Mouse (Mus musculus) stomach, embryonic 16.5 days (tissue): ENCODE data around the gene C9. TPM values are rescaled to one million over a fixed set of nuclear protein-coding genes. Genes with fewer than 3 reads are reported as not detected.

Experiments
- ATAC-seq: fragments of 200-750 bp; cut with Nextera tagmentation; 2 replicates; pipeline ENCODE4 v1.8.0; 2017; ENCODE audit warnings: moderate number of reproducible peaks, moderate TSS enrichment; ENCODE audit not compliant: insufficient read depth, low FRiP score
- H3K27ac ChIP-seq: fragments of 300-500 bp; sonication (generic); 2 replicates; pipeline ENCODE4 v1.5.1; 2014; ENCODE audit warnings: low read length
- H3K27me3 ChIP-seq: fragments of 300-500 bp; sonication (generic); 2 replicates; pipeline ENCODE4 v1.6.1; 2014; ENCODE audit warnings: low read length, control low read depth, mixed read lengths; ENCODE audit not compliant: control insufficient read depth, insufficient read depth
- H3K36me3 ChIP-seq: fragments of 300-500 bp; sonication (generic); 2 replicates; pipeline ENCODE4 v1.6.1; 2014; ENCODE audit warnings: low read length; ENCODE audit not compliant: control insufficient read depth, insufficient read depth
- H3K4me1 ChIP-seq: fragments of 300-500 bp; sonication (generic); 2 replicates; pipeline ENCODE4 v1.6.1; 2014; ENCODE audit warnings: low read length, control low read depth, mixed read lengths; ENCODE audit not compliant: control insufficient read depth, insufficient read depth
- H3K4me2 ChIP-seq: fragments of 300-500 bp; sonication (generic); 2 replicates; pipeline ENCODE4 v1.6.1; 2014; ENCODE audit warnings: low read depth, low read length, mixed read lengths
- H3K4me3 ChIP-seq: fragments of 300-500 bp; sonication (generic); replicated peaks from 2 replicates; pipeline ENCODE4 v1.5.1; 2014; ENCODE audit warnings: mild to moderate bottlenecking, low read length
- H3K9ac ChIP-seq: fragments of 300-500 bp; sonication (generic); 2 replicates; pipeline ENCODE4 v1.6.1; 2014; ENCODE audit warnings: low read length
- H3K9me3 ChIP-seq: fragments of 300-500 bp; sonication (generic); replicated peaks from 2 replicates; pipeline ENCODE4 v1.6.1; 2016; ENCODE audit warnings: low read length, control low read depth; ENCODE audit not compliant: control insufficient read depth
- WGBS: fragments of 180-500 bp; shearing (Covaris S2); extraction: QIAGEN DNeasy Blood & Tissue Kit; methylation state at CpG from one replicate; pipeline ENCODE4 v1.1.7; 2014; 5-methylcytosine and 5-hydroxymethylcytosine counted together
- polyA plus RNA-seq: library from polyadenylated mRNA; unstranded; fragments of >200 nt; fragmentation: Nextera tagmentation; extraction: Ambion mirVana; gene quantifications from 2 replicates; pipeline ENCODE4 v1.2.1, GENCODE M21; 2015

C9 gene
- polyA plus RNA-seq = 0.32 and 0.53 TPM in 2 replicates

DNA sequence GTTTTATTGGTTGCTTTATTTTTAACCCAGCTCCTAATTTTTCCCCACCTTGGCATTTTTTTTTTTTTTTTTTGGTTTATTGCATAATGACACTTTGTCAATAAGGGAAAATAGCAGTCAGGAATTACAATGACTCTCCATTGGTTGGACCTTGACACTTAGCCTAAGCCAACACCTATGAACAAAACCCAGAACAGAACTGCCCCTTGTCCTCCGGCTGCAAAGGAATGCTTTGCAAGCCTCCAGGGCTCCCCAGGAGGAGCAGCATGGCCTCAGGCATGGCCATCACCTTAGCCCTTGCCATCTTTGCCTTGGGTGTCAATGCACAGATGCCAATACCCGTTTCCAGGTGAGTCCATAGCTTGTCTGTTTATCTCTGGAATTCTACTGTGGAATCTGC, at the start of gene C9:
Gene C9 (plus strand): TSS at position 193 of the 400 bp plus-strand sequence.
- WGBS = 57% methylated on average over 2 of the region's 2 CpGs
- H3K27ac ChIP-seq = no peak within 1 kb of the TSS
- no peaks in the 10 kb centered on the region for H3K9me3 ChIP-seq
- H3K27me3 ChIP-seq = no peaks in the 10 kb centered on the region
- H3K36me3 ChIP-seq = no peaks in the 10 kb centered on the region
- ATAC-seq = no peak
- H3K9ac ChIP-seq = no peak within 1 kb of the TSS
- H3K4me1 ChIP-seq = peaks cover 7% of the 10 kb centered on the region; the same call in 1 of the 2 replicates
- no peak within 1 kb of the TSS for H3K4me3 ChIP-seq
- no peak within 1 kb of the TSS for H3K4me2 ChIP-seq

DNA sequence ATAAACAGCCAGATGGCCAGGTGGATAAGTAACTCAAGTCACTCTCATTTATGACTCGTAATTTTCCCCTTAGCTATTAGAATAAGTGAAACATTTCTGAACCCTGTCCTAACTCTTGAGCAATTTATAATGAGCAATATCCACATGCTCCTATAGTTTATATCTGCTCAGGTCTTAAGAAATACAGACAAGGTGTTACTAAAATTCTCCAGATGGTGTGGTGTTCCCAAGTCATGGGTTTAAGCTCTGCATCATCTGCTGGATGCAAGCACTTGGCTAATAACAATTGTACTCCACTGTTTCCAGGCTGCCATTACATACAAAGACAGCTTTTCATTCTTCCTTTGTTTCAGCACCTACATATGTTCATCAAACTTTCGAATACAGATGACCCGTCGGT, 46.9 kb upstream of the C9 start:
- WGBS = 82% methylated on average over 4 of the region's 4 CpGs
- Histone ChIP-seq H3K9ac (no peak overlapping the region), H3K4me2 (no peak overlapping the region), H3K4me3 (no peak overlapping the region), H3K27me3 (no peaks in the 10 kb centered on the region), H3K9me3 (no peaks in the 10 kb centered on the region), H3K36me3 (no peaks in the 10 kb centered on the region), H3K4me1 (no peaks in the 10 kb centered on the region), H3K27ac (no peak overlapping the region)
- ATAC-seq = no peak

- Histone ChIP-seq H3K27ac (no peak overlapping the region), H3K4me1 (no peaks in the 10 kb centered on the region), H3K36me3 (no peaks in the 10 kb centered on the region), H3K27me3 (no peaks in the 10 kb centered on the region), H3K4me2 (no peak overlapping the region), H3K9me3 (no peaks in the 10 kb centered on the region), H3K4me3 (no peak overlapping the region), H3K9ac (no peak overlapping the region)
- no peak for ATAC-seq
- WGBS = 77% methylated on average over 6 of the region's 6 CpGs
These were observed 46.2 kb upstream of the C9 start for GRCm38 (mm10) chr15:6398881-6399280.

- WGBS = 42% methylated on average over 8 of the region's 8 CpGs
- ATAC-seq = no peak
- H3K4me2 ChIP-seq = no peak overlapping the region
- H3K27ac ChIP-seq = no peak overlapping the region
- H3K27me3 ChIP-seq = no peaks in the 10 kb centered on the region
- no peaks in the 10 kb centered on the region for H3K9me3 ChIP-seq
- no peak overlapping the region for H3K4me3 ChIP-seq
- no peaks in the 10 kb centered on the region for H3K4me1 ChIP-seq
- H3K9ac ChIP-seq = no peak overlapping the region
- no peaks in the 10 kb centered on the region for H3K36me3 ChIP-seq
These were observed 45.0 kb upstream of the C9 start for GRCm38 (mm10) chr15:6400115-6400514.

DNA sequence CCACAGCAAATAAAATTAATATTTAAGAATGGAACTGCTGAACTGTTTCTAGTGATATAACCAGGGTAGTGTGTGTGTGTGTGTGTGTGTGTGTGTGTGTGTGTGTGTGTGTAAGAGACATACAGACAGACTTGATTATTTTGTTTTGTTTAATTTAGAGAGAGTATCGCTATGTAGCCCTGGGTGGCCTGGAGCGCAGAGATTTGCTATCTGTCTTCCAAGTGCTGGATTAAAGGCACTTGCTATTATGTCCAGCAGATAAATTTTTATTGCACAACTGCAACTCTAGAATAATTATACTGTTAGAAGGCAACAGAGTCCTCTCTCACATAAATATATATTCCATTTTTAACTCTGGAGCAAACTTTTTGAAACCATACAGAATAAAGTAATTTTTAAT, 42.7 kb upstream of the C9 start:
- Histone ChIP-seq H3K27me3 (no peaks in the 10 kb centered on the region), H3K27ac (no peak overlapping the region)
- WGBS = 51% methylated on average over 2 of the region's 2 CpGs

DNA sequence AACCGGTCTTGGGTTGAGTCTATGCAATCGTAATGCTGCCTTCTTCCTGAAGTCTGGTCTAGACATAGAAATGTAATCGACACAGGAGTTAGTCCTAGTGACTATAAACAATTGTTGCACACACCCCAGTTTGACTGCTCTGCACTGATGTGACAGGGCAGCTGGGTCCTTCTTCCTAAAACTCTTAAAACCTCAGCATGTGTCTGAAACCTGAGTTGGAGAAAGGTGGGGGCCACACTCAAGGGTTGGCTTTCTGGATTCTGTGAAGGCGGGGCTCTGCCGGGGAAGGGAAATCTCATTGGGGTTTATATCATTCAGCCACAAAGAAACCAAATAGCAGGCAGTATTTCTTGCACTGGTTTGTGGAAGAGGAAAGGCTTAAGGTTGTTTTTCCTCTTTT, 41.0 kb upstream of the C9 start:
- H3K9ac ChIP-seq = no peak overlapping the region
- ATAC-seq = no peak
- H3K4me2 ChIP-seq = no peak overlapping the region
- no peaks in the 10 kb centered on the region for H3K9me3 ChIP-seq
- no peaks in the 10 kb centered on the region for H3K36me3 ChIP-seq
- WGBS = 73% methylated on average over 5 of the region's 5 CpGs
- no peaks in the 10 kb centered on the region for H3K27me3 ChIP-seq
- H3K4me3 ChIP-seq = no peak overlapping the region
- H3K27ac ChIP-seq = no peak overlapping the region
- no peaks in the 10 kb centered on the region for H3K4me1 ChIP-seq

More for the DNA sequence above, 42.7 kb upstream of the C9 start:
- ATAC-seq = no peak
- no peak overlapping the region for H3K4me2 ChIP-seq
- H3K9ac ChIP-seq = no peak overlapping the region
- H3K4me1 ChIP-seq = no peaks in the 10 kb centered on the region
- no peaks in the 10 kb centered on the region for H3K36me3 ChIP-seq
- no peak overlapping the region for H3K4me3 ChIP-seq
- H3K9me3 ChIP-seq = no peaks in the 10 kb centered on the region

- Histone ChIP-seq H3K27me3 (no peaks in the 10 kb centered on the region), H3K27ac (no peak overlapping the region), H3K9me3 (no peaks in the 10 kb centered on the region), H3K4me3 (no peak overlapping the region), H3K36me3 (no peaks in the 10 kb centered on the region), H3K4me1 (no peaks in the 10 kb centered on the region), H3K4me2 (no peak overlapping the region), H3K9ac (no peak overlapping the region)
- ATAC-seq = no peak
- 85% methylated on average over 6 of the region's 6 CpGs for WGBS
These were observed 38.4 kb upstream of the C9 start for GRCm38 (mm10) chr15:6406771-6407170.

DNA sequence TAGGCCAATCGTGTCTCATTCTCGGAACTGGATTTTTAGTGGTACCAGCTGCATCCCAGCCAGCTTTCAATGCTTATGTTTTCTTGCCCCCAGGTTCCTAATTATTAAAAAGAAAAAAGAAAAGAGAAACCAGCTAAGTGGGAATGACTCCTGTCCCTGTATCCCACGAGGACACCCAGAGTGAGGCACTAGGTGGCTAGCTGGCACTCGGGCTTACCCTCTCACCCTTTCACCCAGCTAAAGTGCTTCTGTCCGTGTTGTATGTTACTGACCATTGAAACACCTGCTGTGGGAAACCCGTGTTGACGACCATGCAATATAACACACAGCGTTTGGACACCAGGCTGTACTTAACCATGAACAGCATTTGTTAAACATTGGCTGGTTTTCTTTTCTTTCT, 36.1 kb upstream of the C9 start:
- no peak overlapping the region for H3K9ac ChIP-seq
- no peaks in the 10 kb centered on the region for H3K36me3 ChIP-seq
- no peak overlapping the region for H3K27ac ChIP-seq
- 85% methylated on average over 8 of the region's 8 CpGs for WGBS
- no peaks in the 10 kb centered on the region for H3K27me3 ChIP-seq
- H3K4me2 ChIP-seq = no peak overlapping the region
- no peak overlapping the region for H3K4me3 ChIP-seq
- H3K4me1 ChIP-seq = no peaks in the 10 kb centered on the region
- no peak for ATAC-seq
- no peaks in the 10 kb centered on the region for H3K9me3 ChIP-seq

DNA sequence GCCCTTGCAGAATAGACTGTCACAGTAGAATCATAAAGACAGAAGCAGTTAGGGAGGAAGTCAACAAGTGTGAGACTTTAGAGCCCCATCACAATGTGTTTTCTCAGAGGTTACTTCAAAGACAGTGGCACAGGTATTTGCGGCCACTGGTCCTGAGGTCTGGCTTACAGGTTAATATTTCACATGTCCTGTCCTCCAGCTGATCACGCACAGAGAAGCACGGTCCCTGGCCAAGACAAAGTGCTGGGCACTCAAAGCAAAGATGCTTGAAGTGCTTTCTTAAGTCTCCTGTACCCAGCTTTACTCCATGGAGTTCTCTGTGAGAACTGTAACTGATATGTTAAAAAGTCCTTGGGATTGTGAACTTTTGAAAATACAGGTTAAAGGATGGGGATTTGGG, 35.0 kb upstream of the C9 start:
- Histone ChIP-seq H3K9ac (no peak overlapping the region), H3K9me3 (no peaks in the 10 kb centered on the region), H3K27me3 (no peaks in the 10 kb centered on the region), H3K4me1 (no peaks in the 10 kb centered on the region), H3K27ac (no peak overlapping the region), H3K4me3 (no peak overlapping the region), H3K4me2 (no peak overlapping the region), H3K36me3 (no peaks in the 10 kb centered on the region)
- WGBS = 76% methylated on average over 3 of the region's 3 CpGs
- ATAC-seq = no peak

GRCm38 (mm10) chr15:6411334-6411733, 33.8 kb upstream of the C9 start:
- no peak for ATAC-seq
- WGBS = 80% methylated on average over 6 of the region's 6 CpGs
- Histone ChIP-seq H3K27me3 (no peaks in the 10 kb centered on the region), H3K9ac (no peak overlapping the region), H3K36me3 (no peaks in the 10 kb centered on the region), H3K4me1 (no peaks in the 10 kb centered on the region), H3K4me2 (no peak overlapping the region), H3K4me3 (no peak overlapping the region), H3K27ac (no peak overlapping the region), H3K9me3 (no peaks in the 10 kb centered on the region)
